Mouse (Mus musculus) limb, embryonic 14.5 days (tissue): ENCODE results near the gene Mindy4. TPM values are rescaled to one million over a fixed set of nuclear protein-coding genes. Genes with fewer than 3 reads are reported as not detected.
A peak's percentile ranks its signal among the peaks of the same experiment; 100 is the strongest.

ENCODE experiments used
- ATAC-seq: fragments of 200-750 bp; cut with Nextera tagmentation; 2 replicates; pipeline ENCODE4 v1.8.0; 2017; ENCODE audit warnings: low read depth, moderate number of reproducible peaks, moderate TSS enrichment; ENCODE audit not compliant: low FRiP score
- DNase-seq: peaks from one replicate; pipeline ENCODE4 v3.0.0-alpha.2; 2015; ENCODE audit warnings: low spot score
- H3K27ac ChIP-seq: fragments of 300-500 bp; sonication (generic); replicated peaks from 2 replicates; pipeline ENCODE4 v1.5.1; 2014; ENCODE audit warnings: low read depth, mild to moderate bottlenecking, low read length, moderate library complexity, mixed read lengths
- H3K27me3 ChIP-seq: fragments of 300-500 bp; sonication (generic); 2 replicates; pipeline ENCODE4 v1.6.1; 2014; ENCODE audit warnings: low read length, mixed read lengths; ENCODE audit not compliant: control insufficient read depth, insufficient read depth
- H3K36me3 ChIP-seq: fragments of 300-500 bp; sonication (generic); 2 replicates; pipeline ENCODE4 v1.6.1; 2014; ENCODE audit warnings: mild to moderate bottlenecking, low read length, moderate library complexity, mixed read lengths; ENCODE audit not compliant: control insufficient read depth, insufficient read depth
- H3K4me1 ChIP-seq: fragments of 300-500 bp; sonication (generic); 2 replicates; pipeline ENCODE4 v1.6.1; 2014; ENCODE audit warnings: antibody characterized with exemption, low read length, mixed read lengths; ENCODE audit not compliant: control insufficient read depth, insufficient read depth
- H3K4me2 ChIP-seq: fragments of 300-500 bp; sonication (generic); replicated peaks from 2 replicates; pipeline ENCODE4 v1.6.1; 2014; ENCODE audit warnings: low read depth, mild to moderate bottlenecking, low read length, moderate library complexity; ENCODE audit not compliant: severe bottlenecking
- H3K4me3 ChIP-seq: fragments of 300-500 bp; sonication (generic); replicated peaks from 2 replicates; pipeline ENCODE4 v1.5.1; 2014; ENCODE audit warnings: low read length
- H3K9ac ChIP-seq: fragments of 300-500 bp; sonication (generic); 2 replicates; pipeline ENCODE4 v1.6.1; 2014; ENCODE audit warnings: mild to moderate bottlenecking, low read depth, low read length, moderate library complexity; ENCODE audit not compliant: severe bottlenecking
- H3K9me3 ChIP-seq: fragments of 300-500 bp; sonication (generic); 2 replicates; pipeline ENCODE4 v1.6.1; 2016; ENCODE audit warnings: low read length; ENCODE audit not compliant: control insufficient read depth
- POLR2A ChIP-seq: fragments of 200-500 bp; IDR thresholded peaks from 2 replicates; pipeline ENCODE4 v1.8.0; 2012; ENCODE audit warnings: inconsistent platforms, mild to moderate bottlenecking, moderate library complexity, borderline replicate concordance; ENCODE audit not compliant: insufficient read depth, insufficient read length; ENCODE audit errors: extremely low read depth
- WGBS: fragments of 180-500 bp; shearing (Covaris S2); extraction: QIAGEN DNeasy Blood & Tissue Kit; methylation state at CpG from one replicate; pipeline ENCODE4 v1.1.7; 2014; 5-methylcytosine and 5-hydroxymethylcytosine counted together
- polyA plus RNA-seq, 2 experiments: library from polyadenylated mRNA; depleted of rRNA in 1 of 2; stranded (reverse) in 1 of 2; unstranded in 1 of 2; fragments of >200 nt; fragmentation: Nextera tagmentation in 1 of 2; extraction: Ambion mirVana in 1 of 2; gene quantifications; 2 replicates each; pipeline versions ENCODE4 v1.2.1 to v1.2.3; 2012 to 2014

Gene Mindy4
- polyA plus RNA-seq, 2 experiments: 13.2 to 14.9 TPM

GRCm38 (mm10) chr6:55189406-55189805 is 13.8 kb upstream of the Mindy4 start:
- Histone ChIP-seq H3K4me3 (no peak overlapping the region), H3K4me1 (no peaks in the 10 kb centered on the region), H3K9ac (no peak overlapping the region), H3K9me3 (no peaks in the 10 kb centered on the region), H3K27ac (no peak overlapping the region), H3K4me2 (no peak overlapping the region), H3K27me3 (no peaks in the 10 kb centered on the region), H3K36me3 (no peaks in the 10 kb centered on the region)
- ATAC-seq (no peak), DNase-seq (no peak)
- no peak for TF ChIP-seq POLR2A

GRCm38 (mm10) chr6:55191537-55191936 is 11.6 kb upstream of the Mindy4 start:
- DNase-seq (no peak), ATAC-seq (no peak)
- Histone ChIP-seq H3K4me2 (no peak overlapping the region), H3K9ac (no peak overlapping the region), H3K27ac (no peak overlapping the region), H3K9me3 (no peaks in the 10 kb centered on the region), H3K4me3 (no peak overlapping the region), H3K27me3 (no peaks in the 10 kb centered on the region), H3K36me3 (no peaks in the 10 kb centered on the region), H3K4me1 (no peaks in the 10 kb centered on the region)
- WGBS: 65% methylated on average over 4 of the region's 4 CpGs
- no peak for TF ChIP-seq POLR2A

- 86% methylated on average over 3 of the region's 3 CpGs for WGBS
- no peak overlapping the region for H3K27ac ChIP-seq
- DNase-seq: no peak
Observed at GRCm38 (mm10) chr6:55193171-55193570, 10.0 kb upstream of the Mindy4 start.

GRCm38 (mm10) chr6:55199047-55199446 is 4.1 kb upstream of the Mindy4 start:
- TF ChIP-seq POLR2A: no peak
- no peak overlapping the region for H3K4me3 ChIP-seq
- peaks cover 8% of the 10 kb centered on the region; the same call in 1 of the 2 replicates for H3K4me1 ChIP-seq
- no peak for DNase-seq
- no peaks in the 10 kb centered on the region for H3K36me3 ChIP-seq
- H3K27ac ChIP-seq: no peak overlapping the region
- H3K27me3 ChIP-seq: no peaks in the 10 kb centered on the region
- no peak overlapping the region for H3K9ac ChIP-seq
- ATAC-seq: no peak
- no peak overlapping the region for H3K4me2 ChIP-seq
- WGBS: 85% methylated on average over 3 of the region's 3 CpGs
- no peaks in the 10 kb centered on the region for H3K9me3 ChIP-seq

More at GRCm38 (mm10) chr6:55193171-55193570, 10.0 kb upstream of the Mindy4 start:
- H3K4me1 ChIP-seq: no peaks in the 10 kb centered on the region
- no peak overlapping the region for H3K4me3 ChIP-seq
- H3K27me3 ChIP-seq: no peaks in the 10 kb centered on the region
- TF ChIP-seq POLR2A: no peak
- H3K9me3 ChIP-seq: no peaks in the 10 kb centered on the region
- ATAC-seq: no peak
- no peak overlapping the region for H3K9ac ChIP-seq
- H3K4me2 ChIP-seq: no peak overlapping the region
- H3K36me3 ChIP-seq: no peaks in the 10 kb centered on the region

- peaks cover 30% of the 10 kb centered on the region for H3K4me1 ChIP-seq
- peak; percentile 43 for DNase-seq
- 65% methylated on average over 3 of the region's 3 CpGs for WGBS
- H3K9me3 ChIP-seq: no peaks in the 10 kb centered on the region
- TF ChIP-seq POLR2A: no peak
- no peaks in the 10 kb centered on the region for H3K36me3 ChIP-seq
- H3K27me3 ChIP-seq: no peaks in the 10 kb centered on the region
- H3K9ac ChIP-seq: peak overlapping the region; percentile 44
- H3K27ac ChIP-seq: peak overlapping the region; percentile 84
- peak overlapping the region; percentile 70 for H3K4me2 ChIP-seq
- H3K4me3 ChIP-seq: peak overlapping the region; percentile 55
- no peak for ATAC-seq
Observed at GRCm38 (mm10) chr6:55203931-55204330, 748 bp downstream of the Mindy4 start.

- H3K27me3 ChIP-seq: no peaks in the 10 kb centered on the region
- H3K4me3 ChIP-seq: no peak overlapping the region
- H3K9ac ChIP-seq: no peak overlapping the region
- WGBS: 43% methylated on average over 8 of the region's 8 CpGs
- no peak for TF ChIP-seq POLR2A
- DNase-seq (no peak), ATAC-seq (no peak)
- peak overlapping the region; percentile 55; the same call in 1 of the 2 replicates for H3K27ac ChIP-seq
- H3K4me1 ChIP-seq: peaks cover 34% of the 10 kb centered on the region
- H3K4me2 ChIP-seq: no peak overlapping the region
- H3K9me3 ChIP-seq: no peaks in the 10 kb centered on the region
- peaks cover 11% of the 10 kb centered on the region for H3K36me3 ChIP-seq
Observed at GRCm38 (mm10) chr6:55207786-55208185, 4.6 kb downstream of the Mindy4 start.
